Mouse (Mus musculus) midbrain, embryonic 13.5 days (tissue): ENCODE measurements around the gene Serpine1. TPM values are rescaled to one million over a fixed set of nuclear protein-coding genes. Genes with fewer than 3 reads are reported as not detected.

Experiments
- ATAC-seq: fragments of 200-750 bp; cut with Nextera tagmentation; 2 replicates; pipeline ENCODE4 v1.8.0; 2017; ENCODE audit warnings: mild to moderate bottlenecking, moderate TSS enrichment, moderate library complexity
- H3K27ac ChIP-seq: fragments of 300-500 bp; sonication (generic); 2 replicates; pipeline ENCODE4 v1.5.1; 2015; ENCODE audit warnings: inconsistent platforms, mild to moderate bottlenecking, moderate library complexity
- H3K27me3 ChIP-seq: fragments of 300-500 bp; sonication (generic); 2 replicates; pipeline ENCODE4 v1.6.1; 2015; ENCODE audit warnings: mild to moderate bottlenecking, inconsistent platforms
- H3K36me3 ChIP-seq: fragments of 300-500 bp; sonication (generic); 2 replicates; pipeline ENCODE4 v1.6.1; 2015; ENCODE audit warnings: mild to moderate bottlenecking, inconsistent platforms
- H3K4me1 ChIP-seq: fragments of 300-500 bp; sonication (generic); replicated peaks from 2 replicates; pipeline ENCODE4 v1.6.1; 2015; ENCODE audit warnings: inconsistent platforms
- H3K4me2 ChIP-seq: fragments of 300-500 bp; sonication (generic); replicated peaks from 2 replicates; pipeline ENCODE4 v1.6.1; 2015; ENCODE audit warnings: moderate library complexity, mild to moderate bottlenecking, inconsistent platforms
- H3K4me3 ChIP-seq: fragments of 300-500 bp; sonication (generic); replicated peaks from 2 replicates; pipeline ENCODE4 v1.5.1; 2015; ENCODE audit warnings: mild to moderate bottlenecking, inconsistent platforms
- H3K9ac ChIP-seq: fragments of 300-500 bp; sonication (generic); replicated peaks from 2 replicates; pipeline ENCODE4 v1.6.1; 2015; ENCODE audit warnings: mild to moderate bottlenecking, inconsistent platforms
- H3K9me3 ChIP-seq: fragments of 300-500 bp; sonication (generic); 2 replicates; pipeline ENCODE4 v1.6.1; 2016; ENCODE audit warnings: mild to moderate bottlenecking, inconsistent platforms
- WGBS: fragments of 180-500 bp; shearing (Covaris S2); methylation state at CpG from one replicate; pipeline ENCODE4 v1.1.7; 2015; 5-methylcytosine and 5-hydroxymethylcytosine counted together
- polyA plus RNA-seq: library from polyadenylated mRNA; unstranded; fragments of >200 nt; fragmentation: Nextera tagmentation; extraction: Ambion mirVana; gene quantifications from 2 replicates; pipeline ENCODE4 v1.2.1, GENCODE M21; 2015

Serpine1 gene
- polyA plus RNA-seq, 1 experiment from 2014 or later = 0.17 TPM

DNA sequence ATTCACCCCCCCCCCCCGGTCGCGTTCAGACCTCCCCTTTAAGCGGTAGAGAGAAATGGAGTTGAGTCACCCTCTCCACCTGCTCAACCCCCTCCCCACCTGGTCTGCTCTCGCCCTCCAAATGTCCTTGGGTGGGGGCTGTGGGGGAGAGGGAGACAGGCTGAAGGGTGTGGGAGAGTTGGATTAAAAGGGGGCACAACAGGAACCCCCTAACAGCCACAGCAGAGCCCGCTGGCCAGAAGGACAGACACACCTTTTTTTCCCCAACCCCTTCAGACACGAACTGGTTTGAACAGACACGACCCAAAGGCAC is 42.8 kb downstream of the Serpine1 start:
- Histone ChIP-seq H3K27me3 (peaks cover 84% of the 10 kb centered on the region), H3K36me3 (no peaks in the 10 kb centered on the region), H3K4me2 (peak overlapping the region; percentile 96), H3K4me3 (peak overlapping the region; percentile 55), H3K9ac (peak overlapping the region; percentile 44), H3K27ac (no peak overlapping the region), H3K4me1 (peaks cover 45% of the 10 kb centered on the region), H3K9me3 (no peaks in the 10 kb centered on the region)
- peak; percentile 3 for ATAC-seq
- 0% methylated on average over 8 of the region's 8 CpGs for WGBS

DNA sequence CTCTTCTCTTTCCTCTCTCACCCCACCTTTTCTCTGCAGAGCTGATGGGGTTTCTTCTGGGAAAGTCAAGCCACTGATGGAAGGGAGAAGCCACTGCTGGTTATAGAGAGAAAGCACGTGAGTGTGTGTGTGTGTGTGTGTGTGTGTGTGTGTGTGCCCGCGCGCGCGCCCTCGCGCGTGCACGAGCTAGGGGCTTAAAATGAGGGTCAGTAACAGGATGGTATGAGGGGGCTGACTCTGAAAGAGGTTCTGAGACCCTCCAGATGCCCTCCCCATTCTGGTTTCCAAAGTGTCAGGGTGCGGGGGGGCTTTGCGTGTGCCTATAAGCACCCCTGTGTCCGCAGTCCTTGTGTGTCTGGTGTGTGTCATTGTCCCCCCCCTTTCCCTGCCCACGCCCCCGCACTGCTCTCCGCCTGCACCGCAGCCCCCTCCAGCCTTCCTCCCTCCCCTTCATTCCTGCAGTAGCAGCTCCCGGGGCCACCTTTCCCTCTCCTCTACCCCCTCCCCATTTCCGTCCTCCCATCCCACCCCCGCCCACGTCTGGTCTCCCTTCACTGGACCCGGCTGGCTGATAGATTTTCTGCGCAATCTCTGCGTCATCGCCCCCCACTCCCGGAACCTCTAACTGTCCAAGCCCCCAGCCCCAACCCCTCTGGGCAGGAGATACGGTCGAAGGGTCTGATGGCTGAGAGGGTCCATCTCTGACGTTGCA is 43.4 kb downstream of the Serpine1 start:
- Histone ChIP-seq H3K27me3 (peaks cover 84% of the 10 kb centered on the region), H3K4me3 (peak overlapping the region; percentile 55), H3K9me3 (no peaks in the 10 kb centered on the region), H3K27ac (no peak overlapping the region), H3K9ac (peak overlapping the region; percentile 44; the same call in 1 of the 2 replicates), H3K4me1 (peaks cover 45% of the 10 kb centered on the region), H3K36me3 (no peaks in the 10 kb centered on the region), H3K4me2 (peak overlapping the region; percentile 96)
- WGBS = 4% methylated on average over 29 of the region's 29 CpGs
- ATAC-seq = peak; percentile 1; the same call in 1 of the 2 replicates

DNA sequence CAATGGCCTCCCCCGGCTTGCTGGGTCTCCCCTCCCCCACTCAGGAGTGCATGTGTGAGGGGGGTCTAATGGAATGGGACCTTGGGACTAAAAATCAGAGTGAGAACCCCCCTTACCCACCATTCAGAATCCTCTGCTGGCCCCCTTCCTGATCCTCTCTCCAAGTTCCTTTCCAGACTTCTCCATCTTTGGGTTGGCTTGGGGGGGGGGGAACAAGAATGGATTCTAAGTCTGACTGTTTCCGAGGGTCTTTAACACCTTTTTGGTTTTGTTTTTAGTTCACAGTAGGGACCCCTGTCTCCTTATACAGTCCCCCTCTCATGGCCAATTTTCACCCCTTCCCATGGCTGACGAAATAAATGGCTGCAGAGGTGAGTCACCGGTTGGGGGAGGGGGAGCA is 46.0 kb downstream of the Serpine1 start, which contains the start of gene Vgf:
Vgf (plus strand) TSS at position 301 of the 400 bp plus-strand sequence.
- ATAC-seq = no peak
- peak within 1 kb of the TSS; percentile 47 for H3K4me2 ChIP-seq
- H3K27ac ChIP-seq = no peak within 1 kb of the TSS
- H3K4me3 ChIP-seq = peak within 1 kb of the TSS; percentile 10; the same call in 1 of the 2 replicates
- WGBS = 45% methylated on average over 4 of the region's 4 CpGs
- H3K36me3 ChIP-seq = no peaks in the 10 kb centered on the region
- H3K27me3 ChIP-seq = peaks cover 74% of the 10 kb centered on the region
- peaks cover 31% of the 10 kb centered on the region for H3K4me1 ChIP-seq
- H3K9me3 ChIP-seq = no peaks in the 10 kb centered on the region
- H3K9ac ChIP-seq = no peak within 1 kb of the TSS

DNA sequence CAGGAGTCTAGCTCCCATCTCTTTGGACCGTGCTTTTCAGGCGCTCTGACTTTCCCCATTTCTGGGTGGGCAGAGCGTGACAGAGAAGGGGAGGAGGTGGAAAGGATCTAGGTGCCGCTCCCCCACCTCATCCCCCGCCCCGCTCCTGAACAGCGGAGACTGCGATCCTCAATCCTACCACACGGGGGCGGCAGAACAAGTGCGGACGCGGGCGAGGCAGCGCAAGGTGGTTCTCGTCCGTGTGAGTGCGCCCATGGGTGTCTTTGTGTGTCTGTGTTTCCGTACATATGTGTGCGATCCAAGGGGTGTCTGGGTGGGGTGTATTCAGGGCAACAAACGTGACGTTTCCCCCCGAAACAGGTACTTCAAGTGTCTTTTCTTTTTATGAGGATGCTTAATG is 46.9 kb downstream of the Serpine1 start:
- WGBS = under 1% methylated on average over 23 of the region's 23 CpGs
- H3K9me3 ChIP-seq = no peaks in the 10 kb centered on the region
- H3K4me1 ChIP-seq = peaks cover 22% of the 10 kb centered on the region
- peaks cover 65% of the 10 kb centered on the region for H3K27me3 ChIP-seq
- ATAC-seq = peak; percentile 21
- H3K4me2 ChIP-seq = peak overlapping the region; percentile 47
- no peak overlapping the region for H3K9ac ChIP-seq
- H3K4me3 ChIP-seq = peak overlapping the region; percentile 10; the same call in 1 of the 2 replicates
- H3K27ac ChIP-seq = no peak overlapping the region
- no peaks in the 10 kb centered on the region for H3K36me3 ChIP-seq

DNA sequence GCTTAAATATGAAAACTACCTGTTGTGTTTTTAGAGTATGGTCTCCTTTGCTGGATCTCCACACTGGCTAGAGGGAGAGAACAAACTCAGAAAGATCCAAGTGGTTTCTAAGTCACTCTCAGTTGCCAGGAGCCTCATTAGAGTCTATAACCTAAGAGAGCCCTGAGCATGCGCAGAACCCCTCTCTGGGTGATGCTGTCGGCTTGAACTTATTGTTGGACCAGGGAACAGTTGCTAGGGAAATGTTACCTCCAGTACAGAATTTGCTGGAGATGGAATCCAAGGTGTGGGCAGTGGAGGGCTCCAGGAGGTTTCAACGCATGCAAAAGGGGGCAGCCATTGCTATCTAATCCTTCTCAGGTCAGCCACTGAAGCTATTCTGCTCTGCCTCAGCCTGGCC is 47.8 kb downstream of the Serpine1 start:
- peaks cover 59% of the 10 kb centered on the region for H3K27me3 ChIP-seq
- no peak overlapping the region for H3K4me3 ChIP-seq
- H3K4me2 ChIP-seq = no peak overlapping the region; the same call in 1 of the 2 replicates
- no peak for ATAC-seq
- no peak overlapping the region for H3K27ac ChIP-seq
- H3K4me1 ChIP-seq = peaks cover 19% of the 10 kb centered on the region
- H3K9ac ChIP-seq = no peak overlapping the region
- H3K36me3 ChIP-seq = no peaks in the 10 kb centered on the region
- no peaks in the 10 kb centered on the region for H3K9me3 ChIP-seq
- 51% methylated on average over 3 of the region's 3 CpGs for WGBS

DNA sequence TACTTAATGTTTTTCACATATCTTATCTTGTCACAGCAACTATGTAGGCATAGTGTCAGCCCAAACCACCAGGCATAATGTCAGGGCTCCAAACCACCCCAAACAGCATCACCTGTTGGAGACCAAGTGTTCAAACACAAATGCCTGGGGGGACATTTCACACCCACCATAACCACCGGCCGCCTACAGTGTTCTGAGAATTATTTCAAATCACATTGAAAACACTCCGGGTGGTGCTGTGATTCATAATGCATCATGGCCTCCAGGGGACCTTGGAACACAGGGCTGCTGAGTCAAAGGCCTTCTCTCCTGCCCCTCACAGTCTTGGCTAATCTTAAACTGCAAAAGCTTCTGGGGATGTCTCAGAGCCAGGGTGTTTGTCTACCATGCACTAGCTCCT is 56.2 kb downstream of the Serpine1 start:
- H3K9me3 ChIP-seq = peaks cover 2% of the 10 kb centered on the region; the same call in 1 of the 2 replicates
- ATAC-seq = no peak
- H3K36me3 ChIP-seq = no peaks in the 10 kb centered on the region
- H3K4me1 ChIP-seq = no peaks in the 10 kb centered on the region
- no peak overlapping the region for H3K4me2 ChIP-seq
- no peaks in the 10 kb centered on the region; the same call in 1 of the 2 replicates for H3K27me3 ChIP-seq
- WGBS = 93% methylated on average over 3 of the region's 3 CpGs
- H3K27ac ChIP-seq = no peak overlapping the region
- no peak overlapping the region for H3K9ac ChIP-seq
- no peak overlapping the region for H3K4me3 ChIP-seq

DNA sequence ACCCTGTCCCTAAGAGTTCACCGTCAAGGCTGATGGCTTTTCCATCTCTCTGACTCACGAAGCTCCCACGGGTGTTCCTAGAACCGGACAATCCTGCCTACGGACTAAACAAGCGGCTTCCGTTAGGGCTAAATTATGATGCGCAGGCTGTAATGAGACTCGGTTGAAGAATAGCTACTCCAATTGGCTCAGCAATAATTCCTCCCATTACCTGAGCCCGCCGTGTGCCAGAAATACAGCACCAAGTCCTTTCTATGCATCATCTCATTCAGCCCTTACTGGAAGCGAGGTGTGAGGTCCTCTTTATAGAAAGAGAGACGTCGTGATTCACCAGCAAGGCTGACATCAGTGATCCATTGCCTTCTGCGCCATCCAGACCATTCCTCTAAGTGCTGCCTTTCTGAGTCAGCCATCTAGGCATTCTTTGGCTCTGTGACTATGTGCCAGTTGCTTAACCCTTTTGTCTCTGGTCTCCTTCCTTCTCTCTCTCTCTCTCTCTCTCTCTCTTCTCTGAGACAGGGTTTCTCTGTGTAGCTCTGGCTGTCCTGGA is 59.6 kb downstream of the Serpine1 start:
- Histone ChIP-seq H3K36me3 (no peaks in the 10 kb centered on the region), H3K9ac (no peak overlapping the region), H3K4me1 (no peaks in the 10 kb centered on the region), H3K27ac (no peak overlapping the region), H3K4me2 (no peak overlapping the region), H3K9me3 (peaks cover 2% of the 10 kb centered on the region; the same call in 1 of the 2 replicates), H3K27me3 (no peaks in the 10 kb centered on the region), H3K4me3 (no peak overlapping the region)
- ATAC-seq = no peak
- WGBS = 85% methylated on average over 15 of the region's 15 CpGs

Other genes with a start within 250 kb of the Serpine1 start
- gene Col26a1, start 189.1 kb downstream of the Serpine1 start, polyA plus RNA-seq = 14.0 and 19.0 TPM in 2 replicates
- gene Ift22, start 164.1 kb downstream of the Serpine1 start, polyA plus RNA-seq = 119 and 125 TPM in 2 replicates
- gene Fis1, start 119.0 kb downstream of the Serpine1 start, polyA plus RNA-seq = 389 and 412 TPM in 2 replicates
- 0.16 and 0.35 TPM in 2 replicates for gene Cldn15, start 105.7 kb downstream of the Serpine1 start, polyA plus RNA-seq
- gene Plod3, start 85.2 kb downstream of the Serpine1 start, polyA plus RNA-seq = 34.8 and 35.1 TPM in 2 replicates
- gene Znhit1, start 84.2 kb downstream of the Serpine1 start, polyA plus RNA-seq = 110 TPM in 2 replicates
- 2.4 TPM in 2 replicates for gene Vgf, start 45.9 kb downstream of the Serpine1 start, polyA plus RNA-seq
- 257 and 272 TPM in 2 replicates for gene Ap1s1, start 26.1 kb downstream of the Serpine1 start, polyA plus RNA-seq
- gene Trim56, start 43.9 kb upstream of the Serpine1 start, polyA plus RNA-seq = 2.6 and 4.2 TPM in 2 replicates
- not detected in 2 replicates for gene Muc3, start 77.1 kb upstream of the Serpine1 start, polyA plus RNA-seq
- gene Muc3a, start 140.1 kb upstream of the Serpine1 start, polyA plus RNA-seq = not detected in 2 replicates
- 11.2 and 11.3 TPM in 2 replicates for gene Ache, start 215.3 kb upstream of the Serpine1 start, polyA plus RNA-seq
- 9.7 and 10.0 TPM in 2 replicates for gene Ufsp1, start 222.4 kb upstream of the Serpine1 start, polyA plus RNA-seq
- gene Srrt, start 235.4 kb upstream of the Serpine1 start, polyA plus RNA-seq = 116 and 123 TPM in 2 replicates
- gene Trip6, start 242.1 kb upstream of the Serpine1 start, polyA plus RNA-seq = 19.8 and 22.1 TPM in 2 replicates